Mouse (Mus musculus): Measurements from ENCODE around the gene Zfp260.

Gene Zfp260

DNA sequence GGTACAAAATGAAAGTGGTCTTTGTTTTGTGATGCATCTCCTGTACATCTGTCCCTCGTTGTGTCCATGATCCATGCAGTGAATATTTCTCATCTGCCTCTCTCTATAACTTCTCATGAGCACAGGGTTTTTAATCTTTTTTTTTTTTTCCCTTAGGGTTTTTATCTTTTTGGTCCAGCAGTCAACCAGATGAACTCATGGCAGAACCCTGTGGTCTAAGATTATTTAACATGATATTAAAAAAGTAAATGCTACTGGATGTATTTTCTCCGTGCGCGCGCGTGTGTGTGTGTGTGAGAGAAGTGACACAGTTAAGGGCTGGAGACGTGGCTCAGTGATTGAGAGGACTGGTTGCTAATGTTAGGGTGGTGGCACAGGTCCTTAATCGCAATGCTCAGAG, 35.3 kb downstream of the Zfp260 start:
- DNase-seq: no peak

DNA sequence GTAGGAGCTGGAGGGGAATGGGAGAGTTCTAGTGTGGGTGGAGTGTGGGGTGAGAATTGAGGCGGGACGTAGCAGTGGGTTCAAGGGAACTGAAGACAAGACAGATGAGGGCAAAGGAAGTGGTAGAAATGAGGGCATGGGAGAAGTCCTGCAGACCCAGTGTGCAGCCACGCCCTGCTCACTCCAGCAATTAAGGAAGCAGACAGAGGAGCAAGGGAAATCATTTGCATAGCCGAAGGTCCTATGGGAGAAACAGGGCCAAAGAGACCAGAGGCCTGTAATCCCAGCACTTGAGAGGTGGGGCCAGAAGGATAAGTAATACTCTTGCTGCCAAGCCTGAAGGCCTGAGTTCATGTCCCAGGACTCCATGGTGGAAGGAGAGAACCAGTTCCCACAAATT, 37.8 kb downstream of the Zfp260 start:
- no peak for DNase-seq

DNA sequence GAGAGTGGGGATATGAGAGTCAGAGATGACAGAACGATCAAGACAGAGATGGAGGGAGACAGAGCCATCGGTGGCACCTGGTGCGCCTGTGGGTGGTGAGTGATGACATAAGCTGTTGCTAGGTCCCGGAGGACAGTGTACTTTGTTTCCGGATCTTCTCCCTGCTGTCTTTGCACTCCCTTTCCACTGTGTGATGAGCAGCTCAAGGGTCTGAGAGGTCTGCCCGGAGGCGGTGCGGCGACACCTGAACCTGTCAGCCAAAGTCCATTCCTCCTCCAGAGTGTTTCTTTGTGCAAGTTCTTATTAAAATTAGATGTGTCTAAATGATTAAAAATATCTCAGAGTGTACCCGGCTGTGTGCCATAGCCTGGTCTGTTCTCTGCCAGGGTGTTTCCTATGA, 42.2 kb downstream of the Zfp260 start:
- DNase-seq: no peak

DNA sequence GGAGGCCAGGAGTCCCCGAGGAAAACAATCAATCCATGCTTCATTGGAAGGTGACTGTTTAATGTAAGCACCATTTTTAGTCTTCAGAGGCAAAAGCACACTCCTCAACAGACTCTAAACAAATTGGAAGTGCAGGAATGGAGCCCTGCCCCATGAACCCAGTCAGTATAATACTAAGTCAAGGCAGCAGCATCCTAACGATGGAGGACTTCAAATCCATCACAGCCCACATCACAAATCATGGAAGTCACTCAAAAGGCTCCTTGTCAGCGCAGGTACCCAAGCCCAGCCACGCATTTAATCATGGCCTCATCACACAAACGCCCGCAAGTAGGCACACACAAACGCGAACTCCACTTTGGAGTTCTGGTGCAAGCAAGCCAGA, 48.6 kb downstream of the Zfp260 start:
- DNase-seq: no peak

DNA sequence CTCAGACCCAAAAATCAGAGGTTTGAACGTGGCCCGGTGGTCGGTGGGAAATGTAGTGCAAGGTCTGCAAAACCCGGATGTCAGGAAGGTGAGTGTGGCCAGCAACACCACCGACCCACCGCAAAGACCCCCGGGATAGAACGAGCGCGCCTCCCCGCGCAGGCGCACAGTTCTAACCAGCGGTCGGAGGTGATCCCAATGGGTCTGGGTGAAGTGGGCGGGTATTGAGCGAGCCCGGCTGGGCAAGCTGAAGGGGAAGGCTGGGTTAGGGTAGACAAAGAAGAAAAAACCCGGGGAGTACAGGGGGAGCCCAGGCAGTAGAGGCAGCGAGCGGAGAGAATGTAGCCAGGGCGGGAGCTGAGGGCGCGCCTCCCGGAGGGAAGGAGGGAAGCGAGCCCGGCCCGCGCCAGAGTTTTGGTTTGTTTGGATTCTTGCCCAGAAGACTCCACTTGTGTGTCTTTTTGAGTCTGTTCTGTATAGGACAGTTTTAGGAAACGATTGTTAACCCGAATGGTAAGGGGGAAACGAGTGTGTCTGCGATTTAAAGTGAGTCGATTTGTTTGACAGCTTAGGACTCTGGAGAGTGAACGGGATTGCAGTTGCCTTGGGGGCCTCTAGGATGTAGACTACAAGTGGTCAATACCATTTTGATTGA, 49.1 kb downstream of the Zfp260 start:
- DNase-seq: peak; percentile 15 to 25

DNA sequence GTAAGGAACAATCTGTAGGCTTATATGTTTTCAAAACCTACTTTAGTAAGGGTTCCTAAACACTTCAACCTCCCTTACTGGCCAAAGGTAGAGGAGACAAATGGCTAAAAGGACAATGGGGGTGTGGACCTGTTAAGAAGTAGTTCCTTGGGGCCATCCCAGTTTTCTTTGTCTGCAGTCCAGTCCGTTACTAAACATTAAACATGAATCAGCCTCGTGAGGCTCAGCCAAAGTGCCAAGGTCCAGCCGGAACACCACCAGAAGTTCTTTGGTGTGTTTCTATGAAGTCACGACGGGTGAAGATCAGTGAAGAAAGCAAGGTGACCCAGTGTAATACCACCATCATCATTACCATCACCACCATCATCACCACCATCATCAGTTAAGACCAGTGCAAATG, 52.4 kb downstream of the Zfp260 start:
- DNase-seq: no peak

DNA sequence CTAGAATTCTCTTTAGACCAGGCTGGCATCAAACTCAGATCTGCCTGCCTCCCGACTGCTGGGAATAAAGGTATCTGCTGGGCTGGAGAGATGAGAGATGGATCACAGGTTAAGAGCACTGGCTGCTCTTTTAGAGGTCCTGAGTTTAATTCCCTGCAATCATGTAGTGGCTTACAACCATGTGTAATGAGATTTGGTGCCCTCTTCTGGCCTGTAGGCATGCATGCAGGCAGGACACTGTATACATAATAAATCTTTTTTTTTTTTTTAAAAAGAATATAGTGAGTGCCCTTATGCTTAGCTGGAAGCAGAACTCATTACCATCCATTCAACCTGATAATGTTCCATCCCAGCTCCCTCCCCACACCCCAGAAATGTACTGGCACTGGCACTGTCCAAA, 59.5 kb downstream of the Zfp260 start:
- no peak for DNase-seq

DNA sequence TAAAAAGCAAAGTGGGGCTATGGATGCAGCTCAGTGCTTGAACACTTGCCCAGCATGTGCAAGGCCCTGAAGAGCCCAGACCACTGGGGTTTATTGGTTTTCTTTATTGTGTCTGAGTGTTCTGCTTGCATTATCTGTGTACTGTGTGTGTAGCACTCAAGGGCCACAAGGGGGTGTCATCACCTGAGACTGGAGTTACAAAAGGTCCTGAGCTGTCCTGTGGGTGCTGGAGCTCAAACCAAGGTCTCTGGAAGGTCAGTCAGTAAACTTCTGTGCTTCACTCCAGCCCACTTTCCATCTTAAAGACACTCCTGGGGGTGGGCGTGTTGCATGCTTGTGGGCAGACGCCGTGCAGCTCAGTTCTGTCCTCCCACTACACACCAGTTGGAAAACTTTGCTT, 60.9 kb downstream of the Zfp260 start:
- no peak for DNase-seq
